Comparison of ENCODE assay signal across 8 mouse cellular contexts in the genomic region with DNA sequence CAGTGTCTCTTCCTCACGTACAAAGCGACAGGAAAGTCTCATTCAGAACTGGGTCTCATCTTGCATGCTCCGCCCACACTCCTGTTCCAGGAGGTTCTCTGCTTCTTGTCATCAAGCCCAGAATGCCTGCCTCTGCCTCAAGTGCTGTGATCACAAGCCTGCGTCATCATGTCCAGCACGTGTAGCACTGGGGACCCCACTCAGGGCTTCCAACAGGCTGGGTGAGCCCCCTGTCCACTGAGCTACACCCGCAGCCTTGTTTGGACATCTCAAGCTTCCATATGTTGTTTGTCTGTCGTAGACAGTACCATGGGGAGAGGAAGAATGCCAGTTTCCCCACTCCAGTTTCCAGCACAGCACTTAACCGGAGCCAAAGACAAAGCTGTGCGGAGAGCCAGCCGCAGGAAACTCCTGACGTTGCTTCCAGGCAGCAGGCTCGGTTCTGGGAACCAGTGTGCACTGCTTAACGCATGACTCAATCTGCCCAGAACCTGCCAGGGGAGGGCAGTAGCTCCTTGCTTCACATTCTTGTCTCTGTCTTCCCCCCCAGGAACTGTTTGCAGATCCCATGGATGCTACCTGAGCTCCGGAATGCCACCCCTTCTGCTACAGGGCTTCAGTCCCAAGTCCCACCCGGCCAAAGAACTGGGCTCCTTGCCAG. TPM values are rescaled to one million over a fixed set of nuclear protein-coding genes. Genes with fewer than 3 reads are reported as not detected.
DNase-seq lines count a peak whose midpoint lies in the region; ATAC-seq and TF ChIP-seq lines count a peak whose summit lies in the region.

No protein-coding gene starts in this region.

- H3K4me2 ChIP-seq in midbrain, embryonic 11.5 days = 0 out of 2 replicates have a peak overlapping the region, but pooled peaks have one; percentile 3
- H3K4me2 ChIP-seq in stomach, postnatal 0 days (replicated peaks; ENCODE audit: low read depth) = peak overlapping the region; percentile 24

- H3K27me3 ChIP-seq in midbrain, embryonic 11.5 days (ENCODE audit: control insufficient read depth, insufficient read depth, low read length) = no peaks in the 10 kb centered on the region
- H3K27me3 ChIP-seq in midbrain, embryonic 10.5 days (ENCODE audit: low read depth, poor library complexity, severe bottlenecking) = 0 out of 2 replicates have a peak, but pooled peaks cover 12% of the 10 kb centered on the region
- H3K27me3 ChIP-seq in stomach, postnatal 0 days (ENCODE audit: control insufficient read depth, insufficient read depth, low read length) = no peaks in the 10 kb centered on the region

- TF ChIP-seq CTCF in stomach, postnatal 0 days (IDR thresholded peaks at IDR 0.05; ENCODE audit: low read depth) = peak; percentile 73

- H3K4me1 ChIP-seq in midbrain, embryonic 11.5 days (ENCODE audit: control insufficient read depth, insufficient read depth, low read length) = peaks cover 2% of the 10 kb centered on the region; the same call in 1 of the 2 replicates
- peaks cover 13% of the 10 kb centered on the region for H3K4me1 ChIP-seq in midbrain, embryonic 10.5 days
- no peaks in the 10 kb centered on the region for H3K4me1 ChIP-seq in stomach, postnatal 0 days (replicated peaks; ENCODE audit: control insufficient read depth, insufficient read depth)

- H3K36me3 ChIP-seq in midbrain, embryonic 11.5 days (ENCODE audit: control insufficient read depth, insufficient read depth, low read length) = no peaks in the 10 kb centered on the region
- H3K36me3 ChIP-seq in midbrain, embryonic 10.5 days = no peaks in the 10 kb centered on the region
- no peaks in the 10 kb centered on the region for H3K36me3 ChIP-seq in stomach, postnatal 0 days (ENCODE audit: control insufficient read depth, insufficient read depth, low read length)

- no peak overlapping the region for H3K9ac ChIP-seq in midbrain, embryonic 11.5 days (ENCODE audit: low read length)
- no peak overlapping the region for H3K9ac ChIP-seq in stomach, postnatal 0 days (ENCODE audit: low read length)

- H3K27ac ChIP-seq in midbrain, embryonic 11.5 days (ENCODE audit: low read depth, low read length) = no peak overlapping the region
- no peak overlapping the region for H3K27ac ChIP-seq in midbrain, embryonic 10.5 days (replicated peaks)
- H3K27ac ChIP-seq in stomach, postnatal 0 days (replicated peaks) = 0 out of 2 replicates have a peak overlapping the region, but pooled peaks have one; percentile 46

- no peak overlapping the region for H3K4me3 ChIP-seq in midbrain, embryonic 11.5 days (ENCODE audit: low read depth, low read length)
- H3K4me3 ChIP-seq in midbrain, embryonic 10.5 days = no peak overlapping the region
- peak overlapping the region; percentile 21 for H3K4me3 ChIP-seq in stomach, postnatal 0 days (ENCODE audit: low read depth, low read length)

- no peak for DNase-seq in midbrain, embryonic 11.5 days (ENCODE audit: low spot score, missing footprints)
- DNase-seq in midbrain, embryonic 10.5 days (ENCODE audit: low spot score) = no peak
- peak; percentile 55 for DNase-seq in embryo, embryonic 11 days
- DNase-seq in gonadal fat pad, adult 2 months (ENCODE audit: low read depth) = peak; percentile 76
- peak; percentile 65 for DNase-seq in kidney, adult 11 months
- peak; percentile 72 to 95 for DNase-seq in left cerebral cortex, postnatal 25 days (ENCODE audit: low spot score in 2 of 2)
- DNase-seq in stomach, postnatal 0 days (ENCODE audit: low spot score) = peak; percentile 68

- no peak for TF ChIP-seq EP300 in stomach, postnatal 0 days (optimal IDR thresholded peaks at IDR 0.05)

- ATAC-seq in midbrain, embryonic 11.5 days (ENCODE audit: low FRiP score) = no peak
- peak; percentile 71 for ATAC-seq in megakaryocyte progenitor cell, adult 5-6 weeks (replicated peaks; ENCODE audit: poor library complexity)
- peak; percentile 82 for ATAC-seq in stomach, postnatal 0 days (ENCODE audit: low FRiP score, low TSS enrichment)

- WGBS in midbrain, embryonic 11.5 days = 50% methylated on average over 15 of the region's 15 CpGs
- 55% methylated on average over 15 of the region's 15 CpGs for WGBS in midbrain, embryonic 10.5 days
- 16% methylated on average over 15 of the region's 15 CpGs for WGBS in stomach, postnatal 0 days

- intact Hi-C loops in left cerebral cortex, postnatal 25 days (cut with DNase I) = loop anchor here (1.0 to 5.0 kb wide), 2 partner anchors 31 to 67 kb away; a partner anchor contains a TSS

- no peaks in the 10 kb centered on the region; the same call in 1 of the 2 replicates for H3K9me3 ChIP-seq in midbrain, embryonic 11.5 days (ENCODE audit: control insufficient read depth, low read length)
- H3K9me3 ChIP-seq in midbrain, embryonic 10.5 days (replicated peaks) = no peaks in the 10 kb centered on the region
- H3K9me3 ChIP-seq in stomach, postnatal 0 days (ENCODE audit: control insufficient read depth, low read length) = no peaks in the 10 kb centered on the region

RNA-seq across cellular contexts. Expression of a gene that starts 31.3 kb away (rescaled TPM):
- 79.0 and 85.4 TPM in 2 replicates for polyA plus RNA-seq in midbrain, embryonic 11.5 days (2014; fragmentation: Nextera tagmentation; extraction: Ambion mirVana)
- polyA plus RNA-seq in midbrain, embryonic 10.5 days (2016; fragmentation: Nextera tagmentation; extraction: Ambion mirVana) = 60.7 and 61.1 TPM in 2 replicates
- 11.4 and 12.0 TPM in 2 replicates for polyA plus RNA-seq in gonadal fat pad, adult 2 months (2012; rRNA removed)
- total RNA-seq in left cerebral cortex, postnatal 25 days (2021) = 10 to 100 TPM; 59.7 to 63.4 TPM
- total RNA-seq in megakaryocyte progenitor cell, adult 5-6 weeks (2015) = 36.2 and 41.8 TPM in 2 replicates
- 65.0 and 92.2 TPM in 2 replicates for total RNA-seq in megakaryocyte progenitor cell, adult 5-6 weeks (2017)
- polyA plus RNA-seq in stomach, postnatal 0 days (2015; fragmentation: Nextera tagmentation; extraction: Ambion mirVana) = 20.3 and 23.8 TPM in 2 replicates

RNA-seq across cellular contexts. Expression of a gene that starts 38.5 kb away (rescaled TPM):
- 189 and 195 TPM in 2 replicates for polyA plus RNA-seq in midbrain, embryonic 11.5 days (2014; fragmentation: Nextera tagmentation; extraction: Ambion mirVana)
- polyA plus RNA-seq in midbrain, embryonic 10.5 days (2016; fragmentation: Nextera tagmentation; extraction: Ambion mirVana) = 163 and 169 TPM in 2 replicates
- polyA plus RNA-seq in gonadal fat pad, adult 2 months (2012; rRNA removed) = 36.1 and 44.0 TPM in 2 replicates
- 10 to 100 TPM; 43.0 to 43.4 TPM for total RNA-seq in left cerebral cortex, postnatal 25 days (2021)
- total RNA-seq in megakaryocyte progenitor cell, adult 5-6 weeks (2015) = 50.6 and 56.6 TPM in 2 replicates
- total RNA-seq in megakaryocyte progenitor cell, adult 5-6 weeks (2017) = 96.0 and 102 TPM in 2 replicates
- 61.9 TPM in 2 replicates for polyA plus RNA-seq in stomach, postnatal 0 days (2015; fragmentation: Nextera tagmentation; extraction: Ambion mirVana)

Comparison
In these comparisons a context has a peak if more than half of its experiments do, and no peak if none do; other contexts are left out.
1. DNase-seq: peak in embryo, embryonic 11 days (single experiment), gonadal fat pad, adult 2 months (single experiment), kidney, adult 11 months (single experiment), left cerebral cortex, postnatal 25 days (2 of 2) and stomach, postnatal 0 days (single experiment); none in midbrain, embryonic 11.5 days (single experiment) and midbrain, embryonic 10.5 days (single experiment).